Mouse (Mus musculus) forelimb bud, embryonic 11.5 days (tissue): Measurements from ENCODE around the gene Trmt112.
"Not testable (repeated sequence)": the region's sequence is repeated elsewhere in the genome, so short reads cannot be mapped to it uniquely, and the experiment has no call there.

Source experiments
- DNase-seq: peaks from one replicate; pipeline ENCODE4 v3.0.0-alpha.2; 2012; ENCODE audit warnings: low read depth, low spot score

The Trmt112 gene

DNA sequence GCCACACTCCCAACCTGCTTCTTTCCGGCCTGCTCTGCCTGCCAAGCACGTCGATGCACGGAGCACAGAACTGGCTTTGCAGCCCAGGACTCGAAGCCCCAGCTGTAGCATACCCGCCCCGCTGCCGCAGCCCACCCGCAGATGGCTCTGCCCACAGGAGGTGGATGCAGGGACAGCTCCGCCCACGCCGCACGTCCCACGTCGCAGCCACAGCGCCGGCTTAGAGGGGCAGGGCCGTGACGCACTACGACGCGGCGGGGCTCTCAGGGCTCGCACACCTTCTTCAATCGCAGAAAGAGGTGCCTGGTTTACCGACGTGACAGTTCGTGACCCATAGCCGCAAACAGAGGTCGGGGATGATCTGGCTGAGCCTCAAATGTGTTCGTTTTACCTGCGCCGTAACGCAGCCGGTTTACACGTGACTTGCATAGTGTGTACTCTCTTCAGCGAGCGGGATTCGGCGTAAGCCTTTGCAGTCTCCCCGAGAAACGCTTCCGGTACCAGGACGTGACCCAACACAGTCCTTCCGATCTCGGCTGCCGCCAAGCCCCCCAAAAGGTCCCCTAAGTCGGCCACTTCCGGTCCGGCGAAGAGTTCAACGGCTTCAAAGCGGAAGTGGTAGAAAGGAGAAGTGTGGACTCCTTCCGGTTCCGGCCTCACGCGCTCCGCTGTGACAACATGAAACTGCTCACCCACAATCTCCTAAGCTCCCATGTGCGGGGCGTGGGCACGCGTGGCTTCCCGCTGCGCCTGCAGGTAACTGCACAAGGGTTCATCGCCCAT lies at the start of gene Trmt112, which contains the start of gene Prdx5:
Trmt112 (plus strand) TSS at position 192 of the 783 bp plus-strand sequence.
Prdx5 (minus strand) TSS at position 600 of the 783 bp plus-strand sequence.
- peak; percentile 94 for DNase-seq

DNA sequence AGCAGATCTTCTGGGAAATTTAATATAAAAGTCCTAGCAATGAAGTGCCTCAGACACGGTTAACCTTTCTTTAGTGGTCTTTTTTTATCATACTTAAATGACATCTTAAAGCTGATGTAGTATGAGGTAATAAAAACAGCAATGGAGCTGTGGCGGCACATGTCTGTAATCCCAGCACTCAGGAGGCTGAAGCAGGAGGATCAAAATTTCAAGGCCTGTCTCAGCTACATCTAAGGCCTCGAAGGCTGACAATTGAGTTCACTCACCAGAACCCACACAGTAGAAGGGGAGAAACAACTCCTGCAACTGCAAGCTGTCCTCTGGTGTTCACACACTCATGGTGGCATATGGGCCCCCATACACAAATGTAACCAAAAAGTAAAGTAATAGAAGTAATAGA lies 49.5 kb upstream of the Trmt112 start:
- no peak for DNase-seq

DNA sequence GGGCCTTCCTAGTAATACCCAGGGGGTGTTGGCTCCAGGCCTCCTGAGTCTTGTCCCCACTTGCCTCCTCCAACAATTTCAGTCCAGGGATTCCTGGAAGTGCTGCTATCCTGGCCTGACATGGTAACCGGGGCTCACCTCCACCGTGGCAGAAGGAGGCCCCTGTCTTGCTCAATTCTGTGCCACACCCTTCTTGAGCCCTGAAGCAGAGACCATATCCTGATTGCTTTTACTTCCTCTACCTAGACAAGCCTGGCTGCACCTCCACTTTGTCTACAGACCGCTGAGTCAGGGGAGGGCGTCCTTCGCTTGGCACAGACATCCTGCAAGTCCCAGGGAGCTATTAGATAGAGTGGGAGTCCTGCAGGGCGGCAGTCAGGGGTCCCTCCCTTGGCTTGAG lies 48.8 kb upstream of the Trmt112 start:
- DNase-seq = no peak

DNA sequence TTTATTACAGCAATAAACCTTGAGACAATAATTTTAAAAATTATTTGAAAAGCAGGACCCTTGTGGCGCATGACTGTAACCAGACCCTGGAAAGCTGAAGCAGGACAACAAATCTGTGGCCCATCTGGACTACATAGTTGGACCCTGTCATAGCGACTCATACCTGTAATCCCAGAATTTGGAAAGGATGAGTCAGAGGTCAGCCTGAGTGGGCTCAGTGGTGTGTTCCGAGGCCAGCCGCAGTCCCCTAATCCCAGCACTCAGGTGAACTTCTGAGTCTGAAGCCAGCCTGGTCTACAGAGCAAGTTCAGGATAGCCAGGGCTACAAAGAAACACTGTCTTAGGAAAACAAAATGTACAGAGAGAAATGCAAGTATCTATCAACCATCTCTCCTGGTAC lies 48.0 kb upstream of the Trmt112 start:
- no peak for DNase-seq

DNA sequence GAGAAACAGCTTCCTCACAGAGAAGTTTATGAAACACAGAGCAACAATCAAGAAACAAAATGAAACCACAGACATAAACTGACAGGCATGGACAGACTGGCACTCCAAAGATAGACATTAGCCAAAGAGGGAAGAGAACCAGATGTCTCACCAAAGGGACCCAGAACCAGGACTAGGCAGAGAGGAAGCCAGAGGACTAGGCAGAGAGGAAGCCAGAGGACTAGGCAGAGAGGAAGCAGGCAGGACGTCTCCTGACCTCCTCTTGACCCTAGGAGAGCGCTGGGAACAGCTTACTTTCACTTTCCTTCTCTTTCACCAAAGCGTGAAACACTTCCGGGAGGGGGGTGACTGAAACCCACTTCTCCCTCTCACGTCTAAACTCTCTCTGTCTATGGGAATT lies 40.1 kb upstream of the Trmt112 start:
- DNase-seq = no peak

DNA sequence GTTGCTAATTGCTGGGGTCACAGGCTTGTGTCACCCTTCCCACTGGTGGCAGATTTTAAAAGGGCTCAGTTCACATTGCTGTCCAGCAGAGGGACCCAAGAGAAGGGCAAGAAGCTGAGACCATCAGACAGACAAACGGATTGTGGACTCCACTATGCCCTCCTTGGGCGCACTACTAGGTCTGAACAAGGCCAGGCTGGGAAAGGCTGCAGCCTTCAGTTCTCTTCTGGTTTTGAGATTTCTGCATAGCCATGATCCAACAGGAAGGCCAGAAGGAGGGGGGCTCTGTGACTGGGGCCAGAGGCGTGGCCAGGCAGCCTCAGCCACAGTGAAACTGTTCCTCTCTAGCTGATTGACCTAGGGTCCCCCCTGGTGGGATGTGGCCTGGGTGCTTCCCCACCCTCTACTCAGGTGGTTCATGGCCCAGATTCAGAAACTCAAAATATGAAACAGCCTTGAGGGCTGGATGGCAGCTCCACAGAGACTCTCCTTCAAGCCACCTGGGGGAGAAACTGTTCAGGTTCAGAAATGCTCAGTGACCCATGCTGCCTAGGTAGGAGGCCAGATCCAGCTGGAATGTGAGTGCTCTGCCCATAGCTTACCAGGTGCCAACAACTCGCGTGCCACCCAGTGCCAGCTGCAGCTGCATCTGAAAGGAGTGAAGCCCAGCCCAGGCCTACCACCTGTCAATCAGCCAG lies 37.8 kb upstream of the Trmt112 start:
- DNase-seq = no peak

DNA sequence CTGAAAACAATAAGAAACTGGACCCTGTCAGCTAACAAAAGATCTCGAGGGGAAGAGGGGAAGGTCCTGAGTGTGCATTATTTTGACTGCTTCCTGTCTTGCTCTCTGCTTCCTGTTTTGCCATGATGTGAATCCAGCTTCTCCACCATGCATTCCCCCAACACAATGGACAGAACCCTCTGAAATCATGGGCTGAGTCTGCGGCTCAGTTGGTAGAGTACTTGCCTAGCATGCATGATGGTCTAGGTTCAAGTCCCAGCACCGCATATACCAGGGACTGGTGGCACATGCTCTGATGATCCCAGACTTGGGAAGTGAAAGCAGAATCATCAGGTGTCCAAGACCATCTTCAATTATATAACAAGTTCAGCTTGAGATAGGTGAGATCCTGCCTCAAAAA lies 36.8 kb upstream of the Trmt112 start:
- DNase-seq = no peak

DNA sequence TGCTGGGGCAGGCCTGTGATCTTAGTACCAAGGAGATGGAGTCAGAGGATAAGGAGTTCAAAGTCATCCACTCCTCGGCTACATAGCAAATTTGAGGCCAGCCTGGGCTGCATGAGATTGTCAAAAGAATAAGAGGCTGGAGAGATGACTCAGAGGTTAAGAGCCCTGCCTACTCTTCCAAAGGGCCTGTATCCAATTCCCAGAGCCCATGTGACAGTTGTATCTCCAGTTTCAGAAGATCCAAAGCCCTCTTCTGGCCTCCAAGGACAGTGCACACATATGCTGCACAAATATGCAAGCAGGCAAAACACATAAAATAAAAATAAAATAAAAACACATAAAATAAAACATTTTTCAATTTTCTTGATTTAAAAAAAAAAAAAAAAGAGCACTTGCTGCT lies 35.2 kb upstream of the Trmt112 start:
- no peak for DNase-seq

DNA sequence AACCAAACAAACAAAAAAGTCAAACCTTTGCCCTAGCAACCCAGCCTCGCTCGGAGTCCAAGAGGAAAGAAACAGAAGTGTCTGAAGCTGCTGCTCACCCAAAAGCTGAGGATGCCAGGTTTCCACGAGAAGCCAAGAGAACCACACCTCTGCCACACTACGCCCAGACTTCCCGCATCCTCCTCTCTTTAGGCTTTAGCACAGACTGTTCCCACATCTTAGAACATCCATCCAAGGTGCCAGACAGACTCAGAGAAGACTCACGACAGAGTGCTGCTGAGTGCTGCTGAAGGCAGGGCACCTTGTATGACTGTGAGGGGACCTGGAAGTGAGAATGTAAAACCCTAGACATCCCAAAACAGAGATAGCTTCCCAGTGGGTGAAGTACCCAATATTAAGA lies 33.7 kb upstream of the Trmt112 start:
- no peak for DNase-seq

DNA sequence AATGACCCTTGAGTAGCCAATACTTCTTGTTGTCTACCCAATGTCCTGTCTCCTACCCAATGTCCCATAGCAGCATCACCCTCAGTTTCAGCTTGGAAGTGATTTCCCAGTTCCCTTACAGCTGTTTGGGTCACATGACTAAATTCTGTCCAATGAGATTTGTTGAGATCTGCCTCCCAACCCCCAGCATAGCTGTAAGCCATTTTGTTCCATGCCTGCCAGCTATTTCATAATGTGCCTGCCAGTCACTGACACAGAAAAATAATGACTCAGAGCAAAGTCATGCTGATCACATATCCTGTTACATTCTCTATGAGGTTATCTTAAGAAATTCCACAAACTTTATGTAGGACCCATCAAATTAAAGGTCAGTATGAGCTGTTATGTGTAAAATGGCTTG lies 32.7 kb upstream of the Trmt112 start:
- no peak for DNase-seq

DNA sequence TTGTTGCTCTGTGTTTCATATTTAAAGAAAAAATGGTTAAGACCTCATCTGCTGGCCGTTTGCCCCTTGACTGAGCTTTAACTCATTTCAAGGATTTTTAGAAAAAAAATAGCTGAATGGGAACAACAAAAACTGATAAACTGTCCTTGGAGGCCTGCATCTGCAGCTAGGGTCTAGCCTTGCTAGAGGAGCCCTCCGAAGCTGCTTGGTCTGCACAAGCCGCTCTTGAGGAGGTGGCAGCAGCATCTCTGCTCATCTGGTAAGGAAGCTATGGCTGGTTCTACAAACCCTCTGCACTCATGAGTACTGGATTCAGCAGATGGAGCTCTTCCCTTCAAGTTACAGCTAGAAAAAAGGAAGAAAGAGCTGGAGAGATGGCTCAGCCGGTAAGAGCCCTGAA lies 31.5 kb upstream of the Trmt112 start:
- no peak for DNase-seq

DNA sequence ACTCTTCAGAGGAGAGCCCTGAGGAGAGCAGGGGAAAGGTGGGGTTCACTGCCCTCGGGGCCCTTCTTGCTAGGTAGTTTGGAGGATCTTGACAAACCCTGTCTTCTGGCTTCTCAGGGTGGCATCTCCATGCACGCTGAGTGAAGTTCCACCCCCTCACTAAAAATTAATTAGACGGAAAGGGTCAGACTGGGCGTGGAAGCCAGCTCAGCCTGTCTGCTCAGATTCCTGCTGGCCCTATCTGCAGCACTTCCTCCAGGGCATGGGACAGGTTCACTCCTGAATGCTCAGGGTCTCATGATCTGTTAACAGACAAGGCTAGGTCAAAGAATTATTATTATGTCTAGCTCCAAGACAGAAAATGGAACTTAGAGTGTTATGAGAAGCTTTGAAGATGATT lies 17.0 kb upstream of the Trmt112 start:
- no peak for DNase-seq

DNA sequence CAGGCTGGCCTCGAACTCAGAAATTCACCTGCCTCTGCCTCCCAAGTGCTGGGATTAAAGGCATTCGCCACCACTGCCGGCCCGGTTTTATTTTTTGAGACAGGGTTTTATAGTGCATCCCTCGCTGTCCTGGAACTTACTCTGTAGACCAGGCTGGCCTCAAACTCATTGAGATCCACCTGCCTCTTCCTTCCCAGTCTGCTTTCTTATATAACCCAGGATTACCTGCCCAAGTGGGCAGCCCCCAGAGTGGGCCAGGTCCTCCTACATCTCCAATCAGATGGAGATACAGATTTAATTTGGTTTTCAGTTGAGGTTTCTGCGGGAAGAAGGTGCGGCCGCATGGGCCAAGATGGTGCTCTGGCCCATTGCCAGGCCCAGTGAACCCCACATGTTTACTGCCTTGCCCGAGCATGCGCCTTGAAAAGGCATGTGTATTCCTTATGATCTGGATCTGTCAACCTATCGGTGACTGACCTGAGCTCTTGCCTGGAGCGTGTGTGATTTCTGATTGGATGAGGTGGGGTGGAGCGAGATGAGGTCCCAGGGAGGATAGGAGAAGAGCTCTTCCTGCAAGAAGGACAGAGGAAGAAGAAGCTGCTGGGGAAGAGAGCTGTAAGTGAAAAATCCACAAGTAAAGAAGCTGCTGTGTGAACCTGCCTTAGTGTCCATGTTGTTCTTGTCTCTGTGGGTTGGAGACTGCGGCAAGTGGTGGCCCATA lies 15.6 kb upstream of the Trmt112 start:
- no peak for DNase-seq

DNA sequence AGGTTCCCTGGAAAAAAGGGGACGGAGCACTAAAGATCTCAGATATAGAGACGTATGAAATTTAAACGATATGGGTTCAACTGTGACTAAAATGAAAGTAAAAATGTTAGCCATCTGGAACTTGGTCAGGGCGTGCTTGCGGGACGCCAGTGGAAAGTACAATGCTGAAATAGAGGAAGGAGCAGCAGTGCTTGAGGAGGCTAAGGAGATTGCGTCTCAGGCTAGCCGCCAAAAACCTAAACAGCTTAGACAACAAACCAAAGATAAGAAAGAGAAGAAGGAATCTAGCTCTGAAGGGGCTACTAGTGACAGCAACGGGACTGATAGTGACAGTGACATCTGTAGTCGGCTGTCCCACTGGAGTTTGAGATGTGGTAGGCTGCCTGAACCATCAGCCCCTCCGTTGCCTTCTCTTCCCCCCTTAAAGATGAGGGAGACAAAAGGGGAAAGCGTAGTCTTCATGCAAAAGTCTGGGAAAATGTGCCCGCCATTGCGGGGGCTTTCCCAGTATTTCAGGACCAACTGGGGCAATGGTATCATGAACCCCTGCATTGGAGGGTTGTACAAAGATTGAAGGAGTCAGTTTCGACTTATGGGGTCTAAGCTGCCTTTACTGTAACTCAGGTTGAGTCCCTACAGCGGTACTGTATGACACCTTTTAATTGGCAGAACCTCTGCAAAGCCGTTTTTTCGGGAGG lies 13.7 kb upstream of the Trmt112 start:
- DNase-seq = not testable (repeated sequence)

DNA sequence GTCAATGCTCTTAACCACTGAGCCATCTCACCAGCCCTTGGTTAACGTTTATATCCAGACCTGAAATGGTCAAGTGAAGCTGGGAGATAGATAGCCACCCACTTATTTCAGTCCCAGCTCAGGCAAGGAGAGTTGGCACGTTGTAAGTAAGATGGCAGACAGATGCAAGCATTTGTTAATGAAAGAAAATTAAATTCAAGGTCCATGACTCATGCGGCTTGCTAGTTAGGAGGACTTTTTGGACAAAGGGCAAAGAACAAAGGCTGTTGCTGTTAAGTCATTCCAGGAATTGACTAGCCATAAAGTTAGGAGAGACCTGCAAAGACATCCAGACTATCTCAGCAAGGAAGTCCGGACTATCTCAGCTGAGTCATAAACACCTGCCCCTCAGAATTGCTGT lies 9.9 kb upstream of the Trmt112 start:
- no peak for DNase-seq

DNA sequence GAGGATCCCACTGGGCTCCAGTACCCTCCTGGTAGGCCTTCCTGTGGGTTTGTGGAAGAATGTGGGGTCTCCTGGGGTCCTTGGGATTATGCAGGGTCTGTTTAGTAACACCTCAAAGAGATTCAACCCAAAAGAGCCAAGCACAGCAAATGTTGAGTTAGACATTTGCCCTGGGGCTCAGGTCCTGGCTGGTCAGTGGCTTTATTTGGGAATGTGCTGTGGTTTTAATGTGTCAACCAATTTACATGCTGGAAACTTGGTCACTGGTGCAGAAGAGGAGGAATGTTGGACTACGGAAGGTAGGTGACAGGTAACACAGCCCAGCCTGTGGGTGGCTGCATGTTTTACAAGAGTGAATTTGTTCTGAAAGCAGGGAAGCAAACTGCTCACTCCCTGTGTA lies 6.5 kb upstream of the Trmt112 start:
- no peak for DNase-seq

DNA sequence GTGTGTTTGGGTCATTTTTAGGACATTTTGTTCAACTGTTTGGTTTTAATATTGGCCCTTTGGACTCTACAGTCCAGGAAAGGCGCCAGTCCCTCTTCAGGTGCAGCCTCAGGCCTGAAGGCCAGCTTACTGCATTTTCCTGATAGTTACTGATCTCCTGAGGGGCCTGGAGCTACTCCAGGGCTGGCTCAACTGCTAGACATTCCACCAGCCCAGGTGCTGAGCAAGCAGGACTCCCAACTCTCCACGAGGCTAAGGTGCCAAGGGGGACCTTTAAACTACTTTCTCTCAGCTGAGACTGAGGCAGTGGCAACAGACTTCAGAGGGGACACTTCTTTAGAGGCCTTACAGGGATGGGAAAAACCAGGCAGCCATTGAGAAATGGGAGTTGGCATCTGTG lies 4.7 kb upstream of the Trmt112 start:
- no peak for DNase-seq

DNA sequence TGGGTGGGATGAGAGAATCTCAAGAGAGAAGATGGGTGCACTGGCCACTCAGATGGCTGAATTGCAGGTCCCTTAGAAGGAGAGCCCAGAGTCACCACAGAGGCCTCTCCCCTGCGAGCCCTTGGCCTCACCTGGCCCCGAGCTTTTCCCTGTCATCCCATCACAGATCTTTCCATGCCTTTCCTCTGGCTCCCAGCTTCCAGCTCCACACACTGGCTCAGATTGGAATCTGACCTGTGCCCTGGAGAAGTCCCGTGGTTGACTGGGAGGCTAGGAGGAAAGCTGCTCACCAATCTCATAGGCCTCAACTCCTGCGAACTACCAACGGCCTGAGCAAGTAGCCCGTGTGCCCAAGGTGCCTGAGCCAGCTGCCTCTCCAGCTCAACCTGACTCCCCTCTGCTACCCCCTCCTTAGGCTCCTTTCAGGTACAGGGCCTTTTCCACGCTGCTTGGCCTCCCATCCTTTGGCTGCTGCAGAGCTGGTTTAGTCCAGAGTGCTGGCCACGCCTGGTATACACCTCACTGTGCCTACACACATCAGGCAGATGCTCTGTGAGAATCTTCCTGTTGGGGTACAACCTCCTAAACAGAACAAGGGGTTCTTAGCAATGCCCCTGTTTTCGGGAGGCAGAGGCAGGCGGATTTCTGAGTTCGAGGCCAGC lies 3.9 kb upstream of the Trmt112 start:
- DNase-seq = no peak

DNA sequence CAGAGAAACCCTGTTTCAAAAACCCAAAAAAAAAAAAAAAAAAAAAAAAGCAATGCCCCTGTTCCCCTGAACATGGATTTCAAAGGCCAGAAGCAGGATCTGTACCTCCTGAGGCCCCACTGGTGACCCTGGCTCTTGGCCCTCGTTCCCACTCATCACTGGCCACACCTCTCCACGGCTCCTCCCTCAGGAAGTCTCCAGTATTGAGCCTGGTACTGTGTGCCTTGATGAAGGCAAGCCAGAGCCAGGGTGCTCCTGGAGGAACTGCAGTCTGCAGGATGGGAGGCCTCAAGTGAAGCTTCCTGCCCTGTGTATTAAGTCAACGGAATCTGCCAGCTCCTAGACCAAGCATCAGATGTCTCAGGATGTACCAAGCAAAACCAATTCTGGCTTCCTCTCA lies 3.3 kb upstream of the Trmt112 start:
- no peak for DNase-seq

DNA sequence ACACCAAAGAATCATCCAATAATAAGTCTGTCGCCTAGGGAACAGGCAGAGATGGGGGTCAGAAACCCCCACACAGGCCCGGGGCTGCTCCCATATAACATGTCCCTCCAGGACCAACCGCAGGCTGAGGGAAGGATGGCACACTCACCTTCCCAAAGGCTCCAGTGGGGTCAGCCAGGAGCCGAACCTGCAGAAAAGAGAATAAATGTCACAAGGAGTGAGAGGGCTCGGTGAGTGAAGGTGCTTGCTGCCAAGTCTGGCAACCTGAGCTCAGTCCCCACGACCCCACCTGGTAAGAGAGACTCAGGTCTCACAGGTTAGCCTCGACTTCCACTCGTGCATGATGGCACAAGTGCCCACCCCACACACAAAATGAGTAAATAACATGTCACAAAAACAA lies 2.4 kb upstream of the Trmt112 start:
- DNase-seq = no peak

DNA sequence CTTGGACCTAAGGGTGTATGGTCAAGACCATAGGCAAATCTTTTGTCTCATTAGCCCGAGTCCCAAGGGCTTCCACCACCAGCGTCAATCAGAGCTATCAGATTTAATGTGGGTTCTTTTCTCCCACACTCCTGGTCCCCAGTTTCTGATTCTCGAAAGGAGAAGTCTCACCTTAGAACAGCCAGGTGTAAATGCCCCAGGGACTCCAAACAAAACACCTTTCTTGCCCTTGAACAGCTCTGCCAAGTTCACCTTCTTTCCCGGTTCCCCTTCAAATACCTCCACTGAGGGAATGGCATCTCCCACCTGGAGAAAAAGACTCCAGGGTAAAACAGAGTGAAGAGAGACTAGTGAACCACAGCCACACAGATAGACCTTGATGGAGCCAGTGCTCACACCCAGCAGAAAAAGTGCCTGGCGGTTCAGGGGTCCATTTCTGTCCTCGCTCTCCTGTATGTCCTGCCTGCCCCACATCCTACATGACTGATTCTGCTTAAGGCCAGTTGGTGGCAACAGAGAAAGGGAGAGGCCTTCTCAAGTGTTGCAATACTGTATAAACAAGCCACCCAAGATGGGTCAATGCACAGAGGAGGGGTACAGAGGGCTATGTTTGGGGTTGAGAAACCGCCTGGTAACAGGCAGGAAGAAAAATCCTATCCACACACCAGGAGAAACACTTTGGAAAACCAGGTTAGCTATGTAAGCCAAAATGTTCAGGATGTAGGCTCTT lies 1.5 kb upstream of the Trmt112 start:
- no peak for DNase-seq
